Mouse (Mus musculus): ENCODE measurements at regions not wholly inside any gene's neighbourhood (a gene's known extent, or its start where the extent isn't known, plus 50 kb on each side); places are given as distances from the start of the nearest gene placed in this dataset.
A peak's percentile ranks its signal among the peaks of the same experiment; 100 is the strongest.

- DNase-seq, result no peak
Observed at GRCm38 (mm10) chr16:45033268-45033667, 59.9 kb upstream of the Ccdc80 start.

GRCm38 (mm10) chr16:45034401-45034800 is 58.8 kb upstream of the Ccdc80 start:
- peak; percentile 20 for DNase-seq

DNA sequence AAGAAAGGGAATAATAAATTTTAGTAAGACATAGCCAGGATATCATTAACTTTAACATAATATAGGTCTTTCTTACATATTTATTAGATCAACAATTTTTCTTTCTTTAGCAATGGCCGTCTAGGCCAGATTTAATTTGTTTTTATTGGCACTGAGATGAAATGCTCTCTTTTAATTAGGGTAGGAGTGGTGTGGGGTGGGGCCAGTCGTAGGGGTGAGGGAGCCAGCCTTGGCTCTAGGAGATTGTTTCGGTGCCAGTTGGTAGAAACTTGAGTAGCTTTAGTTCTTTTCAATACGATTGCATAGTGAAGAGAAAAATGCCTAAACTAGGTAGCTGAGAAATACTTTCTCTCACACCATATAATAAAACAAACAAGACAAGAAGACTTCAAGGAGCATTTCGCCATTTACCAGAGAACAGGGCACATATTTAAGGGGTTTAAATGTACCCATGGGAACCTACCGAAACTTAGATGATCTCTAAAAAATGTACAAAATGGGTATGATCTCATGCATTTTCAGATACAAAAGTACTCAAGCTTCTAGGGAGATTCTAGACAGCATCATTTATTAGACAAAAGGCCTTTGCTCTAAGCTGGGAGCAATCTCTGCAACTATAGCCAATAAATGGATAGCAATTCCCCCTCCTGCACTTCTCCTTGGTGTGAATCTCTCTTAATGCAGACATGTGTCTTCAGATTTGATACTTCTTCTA is 56.2 kb upstream of the Ccdc80 start:
- DNase-seq, result peak; percentile 10

DNA sequence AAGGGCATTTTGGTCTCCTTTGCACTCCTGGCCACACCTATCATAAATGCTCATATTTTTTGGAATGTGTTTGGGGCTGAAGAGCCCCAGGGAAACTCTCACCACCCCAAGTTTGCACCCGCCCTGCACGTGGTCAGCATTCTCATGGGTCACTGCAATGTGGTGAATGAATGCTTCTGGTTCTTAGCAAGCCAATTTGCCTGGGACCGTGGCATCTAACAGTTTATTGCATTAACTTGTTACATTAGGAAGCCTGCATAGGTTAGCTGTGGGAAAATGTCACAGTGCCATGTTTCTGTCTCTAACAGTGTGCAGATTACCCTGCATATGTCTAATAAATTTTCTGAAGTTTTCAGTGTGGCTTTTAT is 55.7 kb upstream of the Ccdc80 start:
- no peak for DNase-seq

DNA sequence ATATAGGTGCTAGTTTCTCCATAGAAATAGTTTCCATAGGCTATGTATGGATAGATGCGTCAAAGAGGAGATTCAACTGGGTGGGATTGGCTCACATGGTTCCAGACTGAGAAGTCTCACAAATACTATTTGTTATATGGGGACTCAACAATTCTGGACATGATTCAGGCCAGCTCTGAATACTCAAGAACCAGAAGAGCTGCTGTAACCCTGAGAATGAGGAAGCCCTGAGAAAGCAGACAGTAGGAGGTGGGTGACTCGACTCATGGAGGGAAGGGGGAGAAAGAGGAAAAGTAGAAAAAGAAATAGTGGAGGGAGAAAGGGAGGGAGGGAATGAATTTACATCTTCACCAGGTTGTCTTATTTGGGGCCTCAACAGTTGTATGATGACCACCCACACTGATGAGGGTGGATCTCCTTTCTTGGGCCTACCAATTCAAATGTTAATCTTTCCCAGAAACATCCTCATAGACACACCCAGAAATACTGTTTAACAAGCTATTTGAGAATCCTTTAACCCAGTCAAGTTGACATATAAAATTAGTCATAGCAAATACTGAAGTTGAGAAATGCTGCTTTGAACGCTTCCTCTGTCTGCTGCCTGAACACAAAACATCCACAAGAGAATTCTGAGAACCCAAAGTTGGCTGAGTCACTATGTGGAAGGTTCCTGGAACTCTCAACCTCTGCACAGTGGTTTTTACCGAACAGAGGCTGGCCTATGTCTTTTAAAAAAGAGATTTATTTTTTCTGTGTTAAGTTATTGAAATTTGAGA is 54.8 kb upstream of the Ccdc80 start:
- DNase-seq, result no peak
